Mouse (Mus musculus): ENCODE results near the gene Wnt9b. TPM values are rescaled to one million over a fixed set of nuclear protein-coding genes. Genes with fewer than 3 reads are reported as not detected.

Gene Wnt9b
- polyA plus RNA-seq, 1 experiment: 0.08 TPM

DNA sequence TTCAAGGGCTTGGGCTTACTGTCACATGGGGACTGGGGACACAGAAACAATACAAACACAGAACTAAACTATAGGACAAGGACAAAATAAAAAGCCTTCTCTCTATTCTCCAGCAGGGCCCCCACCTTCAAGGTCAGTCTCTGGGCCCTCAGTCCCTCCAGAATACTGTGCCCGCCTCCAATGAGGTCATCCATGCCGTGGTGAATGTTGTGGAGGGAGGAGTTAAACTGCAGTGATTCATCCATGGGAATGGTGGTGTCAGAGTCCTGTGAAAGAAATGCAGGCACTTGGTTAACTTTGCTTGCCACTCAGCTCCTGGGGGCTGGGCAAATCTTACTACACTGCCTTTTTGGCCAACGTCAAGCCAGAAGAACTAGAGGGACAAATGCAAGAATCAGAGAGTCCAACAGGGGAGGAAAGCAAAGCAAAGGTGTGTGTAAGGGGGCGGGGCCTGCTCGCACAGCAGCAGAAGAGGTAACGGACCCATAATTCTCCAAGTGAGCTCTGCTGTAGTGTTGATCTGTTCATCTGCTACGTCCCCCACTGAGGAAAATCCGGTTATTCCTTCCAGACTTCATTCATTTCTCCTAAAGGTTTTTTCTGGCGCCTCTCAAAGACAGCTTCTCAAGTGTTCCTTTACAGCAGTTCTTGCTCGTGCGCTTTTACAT lies 65.8 kb downstream of the Wnt9b start:
- no peak for DNase-seq (ENCODE audit: low spot score)

Other genes with a start within 250 kb of the Wnt9b start
- not detected in 2 replicates for gene Lrrc37a, start 245.2 kb downstream of the Wnt9b start, polyA plus RNA-seq (2012; rRNA removed)
- not detected in 2 replicates for gene Gm884, start 128.7 kb downstream of the Wnt9b start, polyA plus RNA-seq (2012; rRNA removed)
- gene Lyzl6, start 110.9 kb downstream of the Wnt9b start, polyA plus RNA-seq (2012; rRNA removed): not detected in 2 replicates
- gene Rprml, start 100.3 kb downstream of the Wnt9b start, polyA plus RNA-seq (2012; rRNA removed): 0.15 TPM in 1 of 2 replicates, not detected in the other
- gene Gosr2, start 51.9 kb downstream of the Wnt9b start, polyA plus RNA-seq (2012; rRNA removed): 62.0 and 76.2 TPM in 2 replicates
- not detected in 2 replicates for gene Wnt3, start 24.3 kb upstream of the Wnt9b start, polyA plus RNA-seq (2012; rRNA removed)
- 27.8 and 30.2 TPM in 2 replicates for gene Nsf, start 204.2 kb upstream of the Wnt9b start, polyA plus RNA-seq (2012; rRNA removed)
- gene Arf2, start 216.9 kb upstream of the Wnt9b start, polyA plus RNA-seq (2012; rRNA removed): 43.7 and 53.1 TPM in 2 replicates